Mouse (Mus musculus): ENCODE data around the gene Arhgap28.

GRCm38 (mm10) chr17:67976465-67976864 is 27.5 kb downstream of the Arhgap28 start:
- TF ChIP-seq CTCF (IDR thresholded peaks at IDR 0.05; ENCODE audit: borderline replicate concordance, control insufficient read depth, extremely low read depth, insufficient read depth, low read length, poor library complexity), result no peak
- no peak for TF ChIP-seq POLR2A (IDR thresholded peaks at IDR 0.05; ENCODE audit: control insufficient read depth, extremely low read depth, insufficient read depth, low read length, poor library complexity)

All from thymus, adult 2 months (tissue).